Mouse (Mus musculus) intestine, embryonic 15.5 days (tissue): ENCODE data around the gene Spag7. TPM values are rescaled to one million over a fixed set of nuclear protein-coding genes. Genes with fewer than 3 reads are reported as not detected.

Experiments used
- ATAC-seq: fragments of 200-750 bp; cut with Nextera tagmentation; 2 replicates; pipeline ENCODE4 v1.8.0; 2017; ENCODE audit warnings: moderate TSS enrichment, moderate library complexity
- H3K27ac ChIP-seq: fragments of 300-500 bp; sonication (generic); 2 replicates; pipeline ENCODE4 v1.5.1; 2015; ENCODE audit warnings: mild to moderate bottlenecking, inconsistent platforms
- H3K27me3 ChIP-seq: fragments of 300-500 bp; sonication (generic); replicated peaks from 2 replicates; pipeline ENCODE4 v1.6.1; 2015; ENCODE audit warnings: inconsistent platforms
- H3K36me3 ChIP-seq: fragments of 300-500 bp; sonication (generic); 2 replicates; pipeline ENCODE4 v1.6.1; 2015; ENCODE audit warnings: inconsistent platforms
- H3K4me1 ChIP-seq: fragments of 300-500 bp; sonication (generic); replicated peaks from 2 replicates; pipeline ENCODE4 v1.6.1; 2015; ENCODE audit warnings: inconsistent platforms
- H3K4me2 ChIP-seq: fragments of 300-500 bp; sonication (generic); replicated peaks from 2 replicates; pipeline ENCODE4 v1.6.1; 2015; ENCODE audit warnings: mild to moderate bottlenecking, inconsistent platforms
- H3K4me3 ChIP-seq: fragments of 300-500 bp; sonication (generic); replicated peaks from 2 replicates; pipeline ENCODE4 v1.5.1; 2015; ENCODE audit warnings: inconsistent platforms
- H3K9ac ChIP-seq: fragments of 300-500 bp; sonication (generic); 2 replicates; pipeline ENCODE4 v1.6.1; 2015; ENCODE audit warnings: inconsistent platforms
- H3K9me3 ChIP-seq: fragments of 300-500 bp; sonication (generic); 2 replicates; pipeline ENCODE4 v1.6.1; 2016; ENCODE audit warnings: inconsistent platforms
- WGBS: fragments of 180-500 bp; shearing (Covaris S2); methylation state at CpG from one replicate; pipeline ENCODE4 v1.1.7; 2015; 5-methylcytosine and 5-hydroxymethylcytosine counted together
- polyA plus RNA-seq: library from polyadenylated mRNA; unstranded; fragments of >200 nt; fragmentation: Nextera tagmentation; extraction: Ambion mirVana; gene quantifications from 2 replicates; pipeline ENCODE4 v1.2.1, GENCODE M21; 2015

The Spag7 gene
- polyA plus RNA-seq, 1 experiment from 2014 or later = 132 TPM

GRCm38 (mm10) chr11:70645461-70646258, 23.6 kb downstream of the Spag7 start:
- 87% methylated on average over 12 of the region's 12 CpGs for WGBS
- H3K9ac ChIP-seq = peak overlapping the region; percentile 85
- H3K4me1 ChIP-seq = peaks cover 30% of the 10 kb centered on the region
- no peak overlapping the region for H3K27ac ChIP-seq
- no peak for ATAC-seq
- H3K36me3 ChIP-seq = peaks cover 19% of the 10 kb centered on the region
- peak overlapping the region; percentile 70 for H3K4me2 ChIP-seq
- H3K27me3 ChIP-seq = no peaks in the 10 kb centered on the region
- peak overlapping the region; percentile 66 for H3K4me3 ChIP-seq
- H3K9me3 ChIP-seq = no peaks in the 10 kb centered on the region

DNA sequence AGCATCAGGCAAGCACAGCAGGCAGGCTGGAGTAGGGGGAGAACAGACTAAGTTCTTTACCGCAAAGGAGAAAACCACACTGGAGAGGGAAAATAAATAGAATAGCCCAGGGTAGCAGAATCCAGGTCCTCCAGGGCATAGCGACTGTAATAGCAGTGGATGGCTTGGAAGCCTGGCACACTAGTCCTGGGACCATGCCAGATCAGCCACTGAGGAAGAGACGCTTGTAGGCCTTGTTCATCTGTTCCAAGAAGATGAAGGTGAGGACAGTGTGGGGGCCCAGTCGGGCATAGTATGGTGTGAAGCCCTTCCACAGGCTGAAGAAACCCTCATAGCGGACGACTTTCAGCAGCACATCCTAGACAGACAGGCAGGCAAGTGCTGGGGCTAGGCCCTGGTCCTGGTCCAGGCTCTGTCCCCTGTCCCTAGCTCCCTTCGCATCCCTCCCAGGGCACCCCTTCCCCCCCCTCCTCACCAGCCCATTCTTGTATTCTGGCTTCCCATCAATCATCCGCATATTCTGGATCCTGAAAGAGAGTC, 24.6 kb downstream of the Spag7 start:
- Histone ChIP-seq H3K4me2 (no peak overlapping the region), H3K9ac (no peak overlapping the region), H3K4me3 (no peak overlapping the region), H3K27ac (no peak overlapping the region), H3K4me1 (peaks cover 22% of the 10 kb centered on the region), H3K27me3 (no peaks in the 10 kb centered on the region), H3K9me3 (no peaks in the 10 kb centered on the region), H3K36me3 (peaks cover 15% of the 10 kb centered on the region)
- ATAC-seq = no peak
- WGBS = 93% methylated on average over 8 of the region's 8 CpGs

- H3K4me2 ChIP-seq = no peak overlapping the region
- H3K27ac ChIP-seq = no peak overlapping the region
- peaks cover 8% of the 10 kb centered on the region for H3K36me3 ChIP-seq
- H3K9me3 ChIP-seq = no peaks in the 10 kb centered on the region
- 93% methylated on average over 6 of the region's 6 CpGs for WGBS
- no peaks in the 10 kb centered on the region for H3K27me3 ChIP-seq
- no peak overlapping the region for H3K4me3 ChIP-seq
- ATAC-seq = no peak
- H3K4me1 ChIP-seq = peaks cover 12% of the 10 kb centered on the region
- no peak overlapping the region for H3K9ac ChIP-seq
Observed at GRCm38 (mm10) chr11:70643051-70643450, 26.2 kb downstream of the Spag7 start.

DNA sequence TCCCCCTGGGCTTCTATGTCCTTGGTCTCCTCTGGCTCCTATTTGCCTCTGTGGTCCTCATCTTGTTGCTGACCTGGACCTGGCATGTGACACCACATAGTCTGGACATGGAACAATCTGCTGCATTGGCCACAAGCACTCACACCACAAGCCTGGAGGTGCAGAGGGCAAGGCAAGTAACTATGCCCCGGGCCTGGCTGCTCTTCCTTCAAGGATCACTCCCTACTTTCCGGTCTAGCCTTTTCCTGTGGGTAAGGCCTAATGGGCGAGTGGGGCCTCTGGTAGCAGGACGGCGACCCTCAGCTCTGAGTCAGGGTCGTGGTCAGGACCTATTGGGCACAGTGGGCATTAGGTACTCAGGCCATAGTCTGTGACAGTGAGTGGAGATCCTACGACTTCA, 28.0 kb downstream of the Spag7 start:
- no peaks in the 10 kb centered on the region for H3K9me3 ChIP-seq
- H3K27me3 ChIP-seq = no peaks in the 10 kb centered on the region
- H3K27ac ChIP-seq = no peak overlapping the region
- H3K36me3 ChIP-seq = peaks cover 8% of the 10 kb centered on the region
- 82% methylated on average over 7 of the region's 7 CpGs for WGBS
- no peak overlapping the region for H3K4me2 ChIP-seq
- no peak overlapping the region for H3K9ac ChIP-seq
- no peak for ATAC-seq
- no peak overlapping the region for H3K4me3 ChIP-seq
- H3K4me1 ChIP-seq = peaks cover 11% of the 10 kb centered on the region

- Histone ChIP-seq H3K4me3 (no peak overlapping the region), H3K4me2 (no peak overlapping the region), H3K4me1 (no peaks in the 10 kb centered on the region), H3K9me3 (no peaks in the 10 kb centered on the region), H3K9ac (no peak overlapping the region), H3K36me3 (peaks cover 8% of the 10 kb centered on the region), H3K27ac (no peak overlapping the region), H3K27me3 (no peaks in the 10 kb centered on the region)
- WGBS = 84% methylated on average over 8 of the region's 8 CpGs
- no peak for ATAC-seq
Observed at GRCm38 (mm10) chr11:70639976-70640375, 29.2 kb downstream of the Spag7 start.

GRCm38 (mm10) chr11:70638714-70639278, 30.4 kb downstream of the Spag7 start, which contains the start of gene Gp1ba:
Gene Gp1ba (plus strand): TSS chr11:70639122.
- H3K4me2 ChIP-seq = no peak within 1 kb of the TSS
- no peak within 1 kb of the TSS for H3K27ac ChIP-seq
- H3K9me3 ChIP-seq = no peaks in the 10 kb centered on the region
- no peaks in the 10 kb centered on the region for H3K36me3 ChIP-seq
- H3K9ac ChIP-seq = no peak within 1 kb of the TSS
- 28% methylated on average over 5 of the region's 5 CpGs for WGBS
- H3K4me1 ChIP-seq = no peaks in the 10 kb centered on the region
- no peaks in the 10 kb centered on the region for H3K27me3 ChIP-seq
- peak; percentile 31; the same call in 1 of the 2 replicates for ATAC-seq
- no peak within 1 kb of the TSS for H3K4me3 ChIP-seq

- no peak for ATAC-seq
- WGBS = 81% methylated on average over 1 of the region's 1 CpGs
- H3K27me3 ChIP-seq = no peaks in the 10 kb centered on the region
Observed at GRCm38 (mm10) chr11:70638293-70638692, 30.9 kb downstream of the Spag7 start.

GRCm38 (mm10) chr11:70637764-70638163, 31.5 kb downstream of the Spag7 start:
- H3K4me2 ChIP-seq = no peak overlapping the region
- H3K27me3 ChIP-seq = no peaks in the 10 kb centered on the region
- no peak overlapping the region for H3K9ac ChIP-seq
- H3K9me3 ChIP-seq = no peaks in the 10 kb centered on the region
- no peaks in the 10 kb centered on the region for H3K4me1 ChIP-seq
- ATAC-seq = no peak
- H3K4me3 ChIP-seq = no peak overlapping the region
- no peak overlapping the region for H3K27ac ChIP-seq
- 77% methylated on average over 1 of the region's 1 CpGs for WGBS
- H3K36me3 ChIP-seq = no peaks in the 10 kb centered on the region

More at GRCm38 (mm10) chr11:70638293-70638692, 30.9 kb downstream of the Spag7 start:
- Histone ChIP-seq H3K36me3 (no peaks in the 10 kb centered on the region), H3K4me1 (no peaks in the 10 kb centered on the region), H3K9ac (no peak overlapping the region), H3K4me3 (no peak overlapping the region), H3K9me3 (no peaks in the 10 kb centered on the region), H3K27ac (no peak overlapping the region), H3K4me2 (no peak overlapping the region)

DNA sequence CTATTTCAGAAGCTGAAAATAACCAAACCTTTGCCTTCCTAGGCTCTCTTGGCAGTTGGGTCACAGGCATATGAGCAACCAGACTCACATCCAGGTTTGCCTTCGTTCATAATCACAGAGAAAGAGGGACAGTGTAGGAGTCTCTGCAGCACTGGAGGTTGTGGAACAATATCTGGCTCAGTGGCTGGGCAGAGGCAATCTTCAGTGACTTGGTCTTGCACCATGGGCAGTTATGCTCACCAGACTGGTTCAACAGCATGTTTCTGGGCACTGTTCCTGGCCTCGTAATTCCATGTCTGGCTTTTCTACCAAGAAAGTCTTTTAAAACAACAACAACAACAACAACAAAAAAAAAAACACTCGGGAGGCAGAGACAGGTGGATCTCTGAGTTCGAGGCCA, 33.6 kb downstream of the Spag7 start:
- Histone ChIP-seq H3K27me3 (no peaks in the 10 kb centered on the region), H3K9ac (no peak overlapping the region), H3K9me3 (no peaks in the 10 kb centered on the region), H3K36me3 (no peaks in the 10 kb centered on the region), H3K4me2 (no peak overlapping the region), H3K27ac (no peak overlapping the region), H3K4me3 (no peak overlapping the region), H3K4me1 (no peaks in the 10 kb centered on the region)
- ATAC-seq = no peak
- WGBS = 80% methylated on average over 4 of the region's 4 CpGs

DNA sequence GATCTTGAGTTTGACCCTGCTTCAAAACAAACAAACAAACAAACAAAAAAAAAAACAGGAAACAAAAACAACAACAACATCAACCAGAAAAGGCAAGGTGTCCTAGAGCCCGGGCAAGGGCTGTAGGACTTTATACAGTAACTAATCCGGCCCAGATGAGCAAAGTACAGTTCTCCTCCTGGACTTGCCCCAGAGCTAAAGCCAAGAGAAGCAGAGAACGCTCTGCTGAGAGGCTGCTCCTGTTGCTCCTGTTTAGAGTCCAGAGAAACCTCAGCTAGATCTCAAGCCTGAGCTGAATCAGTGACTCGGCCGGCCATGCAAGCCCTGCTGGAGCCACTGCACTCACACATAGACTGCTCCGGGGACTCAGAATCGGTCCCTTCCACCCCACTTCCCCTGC, 39.1 kb downstream of the Spag7 start:
- H3K27ac ChIP-seq = no peak overlapping the region

DNA sequence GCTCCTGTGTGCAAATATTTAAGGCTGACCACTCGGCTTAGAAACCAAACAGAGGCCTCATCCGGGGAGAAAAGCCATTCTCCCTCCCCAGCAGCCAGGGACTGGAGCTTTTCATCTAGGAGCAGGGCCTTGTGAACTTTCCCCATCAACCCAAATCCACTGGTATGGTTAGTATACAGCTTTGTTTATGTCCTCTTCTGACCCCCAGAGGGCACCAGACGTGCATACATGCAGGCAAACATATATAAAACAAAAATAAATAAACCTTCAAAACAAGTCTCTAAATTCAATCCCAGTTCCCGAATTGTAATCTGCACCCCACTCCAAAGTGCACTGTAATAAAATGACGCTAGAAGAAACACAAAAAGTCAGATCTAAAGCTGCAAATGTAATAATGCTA, 39.7 kb downstream of the Spag7 start:
- Histone ChIP-seq H3K9me3 (no peaks in the 10 kb centered on the region), H3K4me1 (no peaks in the 10 kb centered on the region), H3K36me3 (no peaks in the 10 kb centered on the region), H3K4me2 (no peak overlapping the region), H3K27ac (no peak overlapping the region), H3K4me3 (no peak overlapping the region), H3K27me3 (no peaks in the 10 kb centered on the region), H3K9ac (no peak overlapping the region)
- WGBS = 48% methylated on average over 5 of the region's 5 CpGs
- ATAC-seq = no peak

More for the DNA sequence above, 39.1 kb downstream of the Spag7 start:
- H3K4me2 ChIP-seq = no peak overlapping the region
- H3K4me1 ChIP-seq = no peaks in the 10 kb centered on the region
- ATAC-seq = peak; percentile 47; the same call in 1 of the 2 replicates
- 74% methylated on average over 7 of the region's 7 CpGs for WGBS
- H3K9me3 ChIP-seq = no peaks in the 10 kb centered on the region
- no peaks in the 10 kb centered on the region for H3K36me3 ChIP-seq
- H3K4me3 ChIP-seq = no peak overlapping the region
- no peaks in the 10 kb centered on the region for H3K27me3 ChIP-seq
- no peak overlapping the region for H3K9ac ChIP-seq

DNA sequence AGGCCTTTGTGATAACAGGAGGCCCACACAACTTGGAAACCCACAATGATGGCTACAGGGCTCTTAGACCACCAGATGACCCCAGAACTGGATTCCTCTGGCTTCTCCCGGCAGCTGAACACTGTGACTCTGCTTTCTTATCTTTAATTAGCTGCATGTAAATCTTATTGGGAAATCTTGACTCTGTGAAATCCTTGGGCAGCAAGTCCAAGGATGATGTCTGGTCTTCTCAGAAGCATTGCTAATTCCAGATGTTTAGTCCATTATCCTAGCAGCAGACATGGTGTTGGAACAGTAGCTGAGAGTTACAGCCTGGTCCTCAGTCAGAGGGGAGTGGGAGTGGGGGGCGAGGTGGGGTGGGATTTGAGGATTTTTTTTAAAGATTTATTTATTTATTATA, 40.8 kb downstream of the Spag7 start:
- Histone ChIP-seq H3K4me2 (no peak overlapping the region), H3K4me1 (no peaks in the 10 kb centered on the region), H3K27me3 (no peaks in the 10 kb centered on the region), H3K9me3 (no peaks in the 10 kb centered on the region), H3K36me3 (no peaks in the 10 kb centered on the region), H3K4me3 (no peak overlapping the region), H3K27ac (no peak overlapping the region), H3K9ac (no peak overlapping the region)
- ATAC-seq = no peak
- 60% methylated on average over 2 of the region's 2 CpGs for WGBS
